Mouse (Mus musculus) MEL (cell line): ENCODE results near the gene Myh6. TPM values are rescaled to one million over a fixed set of nuclear protein-coding genes. Genes with fewer than 3 reads are reported as not detected.

Experiments
- DNase-seq: peaks from one replicate; pipeline ENCODE4 v3.0.0; 2011; ENCODE audit warnings: low read depth, low spot score
- H3K27ac ChIP-seq: 2 replicates; pipeline ENCODE4 v1.5.1; 2012; ENCODE audit warnings: low read depth, mild to moderate bottlenecking, control low read depth, low read length, moderate library complexity; ENCODE audit not compliant: control insufficient read depth
- H3K27me3 ChIP-seq, 2 experiments: fragments of 150-350 bp in 1 of 2; sonication (generic) in 1 of 2; 2 replicates each; pipeline ENCODE4 v1.6.1; 2012; ENCODE audit warnings: low read length in 2 of 2, mild to moderate bottlenecking in 2 of 2, improper control_type of control experiment in 1 of 2, moderate library complexity in 1 of 2; ENCODE audit not compliant: insufficient read depth in 2 of 2, control insufficient read depth in 1 of 2
- H3K36me3 ChIP-seq, 2 experiments: 2 replicates each; pipeline ENCODE4 v1.6.1; 2012 to 2014; ENCODE audit warnings: low read length in 2 of 2, improper control_type of control experiment in 1 of 2, inconsistent platforms in 1 of 2, mild to moderate bottlenecking in 1 of 2; ENCODE audit not compliant: insufficient read depth in 2 of 2, control insufficient read depth in 1 of 2
- H3K4me1 ChIP-seq, 2 experiments: fragments of 150-350 bp in 1 of 2; sonication (generic) in 1 of 2; 2 replicates each; pipeline ENCODE4 v1.6.1; 2012; ENCODE audit warnings: low read length in 2 of 2, improper control_type of control experiment in 1 of 2, mild to moderate bottlenecking in 1 of 2; ENCODE audit not compliant: insufficient read depth in 2 of 2, control insufficient read depth in 1 of 2
- H3K4me3 ChIP-seq, 2 experiments: fragments of 150-350 bp in 1 of 2; sonication (generic) in 1 of 2; 2 replicates each; pipeline ENCODE4 v1.5.1; 2012; ENCODE audit warnings: low read depth in 2 of 2, low read length in 2 of 2, mild to moderate bottlenecking in 2 of 2, moderate library complexity in 2 of 2, control low read depth in 1 of 2, improper control_type of control experiment in 1 of 2; ENCODE audit not compliant: control insufficient read depth in 1 of 2, insufficient read depth in 1 of 2
- H3K79me2 ChIP-seq: 2 replicates; pipeline ENCODE4 v1.6.1; 2012; ENCODE audit warnings: mild to moderate bottlenecking, low read length, moderate library complexity; ENCODE audit not compliant: control insufficient read depth, poor library complexity, insufficient read depth
- H3K9ac ChIP-seq: 2 replicates; pipeline ENCODE4 v1.6.1; 2012; ENCODE audit warnings: low read depth, mild to moderate bottlenecking, control low read depth, low read length, moderate library complexity; ENCODE audit not compliant: control insufficient read depth, poor library complexity, severe bottlenecking
- H3K9me3 ChIP-seq: fragments of 150-350 bp; sonication (generic); replicated peaks from 2 replicates; pipeline ENCODE4 v1.6.1; 2012; ENCODE audit warnings: mild to moderate bottlenecking, low read length, improper control_type of control experiment, moderate library complexity; ENCODE audit not compliant: insufficient read depth
- CHD1 ChIP-seq: IDR thresholded peaks from 2 replicates; pipeline ENCODE4 v1.6.1; 2012; ENCODE audit warnings: low read depth, mild to moderate bottlenecking, inconsistent platforms, low read length, improper control_type of control experiment
- CTCF ChIP-seq, 3 experiments: IDR thresholded peaks in 2 of 3; conservative IDR thresholded peaks in 1 of 3; 2 replicates each; pipeline ENCODE4 v1.5.1; 2011 to 2012; ENCODE audit warnings: low read length in 3 of 3, low read depth in 2 of 3, mild to moderate bottlenecking in 2 of 3, improper control_type of control experiment in 1 of 3, inconsistent platforms in 1 of 3, mixed read lengths in 1 of 3, moderate library complexity in 1 of 3; ENCODE audit not compliant: control insufficient read depth in 1 of 3, insufficient read depth in 1 of 3, poor library complexity in 1 of 3, severe bottlenecking in 1 of 3
- E2F4 ChIP-seq: IDR thresholded peaks from 2 replicates; pipeline ENCODE4 v1.6.1; 2011; ENCODE audit warnings: low read depth, low read length, improper control_type of control experiment, borderline replicate concordance
- ELF1 ChIP-seq: IDR thresholded peaks from 2 replicates; pipeline ENCODE4 v1.6.1; 2014; ENCODE audit warnings: low read depth, mild to moderate bottlenecking, inconsistent platforms, low read length, improper control_type of control experiment, moderate library complexity
- GABPA ChIP-seq: IDR thresholded peaks from 2 replicates; pipeline ENCODE4 v1.6.1; 2012; ENCODE audit warnings: low read depth, mild to moderate bottlenecking, inconsistent platforms, low read length, improper control_type of control experiment, moderate library complexity
- HCFC1 ChIP-seq: IDR thresholded peaks from 2 replicates; pipeline ENCODE4 v1.6.1; 2012; ENCODE audit warnings: low read depth, mild to moderate bottlenecking, inconsistent platforms, low read length, improper control_type of control experiment, moderate library complexity
- JUND ChIP-seq: IDR thresholded peaks from 2 replicates; pipeline ENCODE4 v1.6.1; 2011; ENCODE audit warnings: low read depth, mild to moderate bottlenecking, improper control_type of control experiment, low read length
- MEF2A ChIP-seq: IDR thresholded peaks from 2 replicates; pipeline ENCODE4 v1.6.1; 2014; ENCODE audit warnings: low read depth, mild to moderate bottlenecking, inconsistent platforms, low read length, improper control_type of control experiment; ENCODE audit not compliant: poor library complexity, insufficient replicate concordance, severe bottlenecking; ENCODE audit errors: extremely low read depth
- MXI1 ChIP-seq: IDR thresholded peaks from 2 replicates; pipeline ENCODE4 v1.6.1; 2011; ENCODE audit warnings: mild to moderate bottlenecking, low read depth, low read length, improper control_type of control experiment
- MYC ChIP-seq: IDR thresholded peaks from 2 replicates; pipeline ENCODE4 v1.6.1; 2011; ENCODE audit warnings: low read depth, mild to moderate bottlenecking, low read length, improper control_type of control experiment, moderate library complexity
- NELFE ChIP-seq: IDR thresholded peaks from 2 replicates; pipeline ENCODE4 v1.6.1; 2011; ENCODE audit warnings: low read depth, low read length, improper control_type of control experiment
- POLR2A ChIP-seq, 2 experiments: IDR thresholded peaks; 2 replicates each; pipeline ENCODE4 v1.6.1; 2011 to 2012; ENCODE audit warnings: low read length in 2 of 2, mild to moderate bottlenecking in 2 of 2, control low read depth in 1 of 2, improper control_type of control experiment in 1 of 2, low read depth in 1 of 2, moderate library complexity in 1 of 2; ENCODE audit not compliant: control insufficient read depth in 1 of 2, insufficient read depth in 1 of 2, poor library complexity in 1 of 2
- RAD21 ChIP-seq: IDR thresholded peaks from 2 replicates; pipeline ENCODE4 v1.6.1; 2011; ENCODE audit warnings: mild to moderate bottlenecking, low read depth, low read length, improper control_type of control experiment
- RCOR1 ChIP-seq: IDR thresholded peaks from 2 replicates; pipeline ENCODE4 v1.6.1; 2012; ENCODE audit warnings: low read depth, mild to moderate bottlenecking, inconsistent platforms, low read length, improper control_type of control experiment
- TAL1 ChIP-seq: IDR thresholded peaks from 2 replicates; pipeline ENCODE4 v1.6.1; 2012; ENCODE audit warnings: mild to moderate bottlenecking, inconsistent platforms, low read length, moderate library complexity, mixed read lengths
- TCF12 ChIP-seq: IDR thresholded peaks from 2 replicates; pipeline ENCODE4 v1.6.1; 2014; ENCODE audit warnings: low read depth, mild to moderate bottlenecking, inconsistent platforms, low read length, improper control_type of control experiment, moderate library complexity
- USF1 ChIP-seq: IDR thresholded peaks from 2 replicates; pipeline ENCODE4 v1.6.1; 2014; ENCODE audit warnings: low read depth, mild to moderate bottlenecking, inconsistent platforms, low read length, improper control_type of control experiment, moderate library complexity
- USF2 ChIP-seq, 2 experiments: IDR thresholded peaks; 2 replicates each; pipeline ENCODE4 v1.6.1; 2011 to 2012; ENCODE audit warnings: improper control_type of control experiment in 2 of 2, low read length in 2 of 2, borderline replicate concordance in 1 of 2, inconsistent platforms in 1 of 2, low read depth in 1 of 2, mild to moderate bottlenecking in 1 of 2; ENCODE audit not compliant: insufficient read depth in 1 of 2
- ZC3H11A ChIP-seq: IDR thresholded peaks from 2 replicates; pipeline ENCODE4 v1.6.1; 2012; ENCODE audit warnings: low read depth, mild to moderate bottlenecking, inconsistent platforms, low read length, improper control_type of control experiment
- polyA plus RNA-seq, 2 experiments: library from polyadenylated mRNA; stranded (reverse) in 1 of 2; unstranded in 1 of 2; fragments of >175 nt in 1 of 2; fragments of >200 nt in 1 of 2; gene quantifications; 2 replicates each; pipeline versions ENCODE4 v1.2.1 to v1.2.4; 2012; ENCODE audit warnings: low replicate concordance in 2 of 2, low read depth in 1 of 2; ENCODE audit not compliant: insufficient read length in 2 of 2, insufficient read depth in 1 of 2, missing spikeins in 1 of 2
- total RNA-seq: library from RNA; depleted of rRNA; stranded (reverse); fragments of 300-350 nt; gene quantifications from 2 replicates; pipeline ENCODE4 v1.2.3, GENCODE M21; 2012

The Myh6 gene
- total and polyA plus RNA-seq, 3 experiments = not detected

GRCm38 (mm10) chr14:54962714-54963113 lies 4.0 kb downstream of the Myh6 start:
- Histone ChIP-seq H3K27ac (no peak overlapping the region), H3K27me3 (peaks cover 0 to 3% of the 10 kb centered on the region in 2 experiments; a peak in 3 of 4 replicates), H3K36me3 (no peaks in the 10 kb centered on the region), H3K4me3 (no peak overlapping the region), H3K9me3 (no peaks in the 10 kb centered on the region), H3K79me2 (no peaks in the 10 kb centered on the region), H3K4me1 (no peaks in the 10 kb centered on the region), H3K9ac (no peak overlapping the region)
- no peak for DNase-seq
- TF ChIP-seq NELFE (no peak), CTCF (IDR thresholded peaks at IDR 0.05 in 2 of 3, conservative IDR thresholded peaks at IDR 0.05 in 1 of 3; ENCODE audit: control insufficient read depth in 1 of 3, insufficient read depth in 1 of 3, low read depth in 2 of 3, low read length in 3 of 3, poor library complexity in 1 of 3, severe bottlenecking in 1 of 3) (no peak), HCFC1 (no peak), MEF2A (no peak), CHD1 (no peak), USF2 (IDR thresholded peaks at IDR 0.05; ENCODE audit: borderline replicate concordance in 1 of 2, insufficient read depth in 1 of 2, low read depth in 1 of 2, low read length in 2 of 2) (no peak), TCF12 (no peak), USF1 (no peak), E2F4 (no peak), RAD21 (no peak), GABPA (no peak), MXI1 (no peak), JUND (no peak), ELF1 (no peak), MYC (no peak), RCOR1 (no peak), POLR2A (IDR thresholded peaks at IDR 0.05; ENCODE audit: control insufficient read depth in 1 of 2, insufficient read depth in 1 of 2, low read depth in 1 of 2, low read length in 2 of 2, poor library complexity in 1 of 2) (no peak)

GRCm38 (mm10) chr14:54961487-54961886 lies 5.2 kb downstream of the Myh6 start:
- peaks cover 0 to 2% of the 10 kb centered on the region in 2 experiments; a peak in 3 of 4 replicates for H3K27me3 ChIP-seq
- H3K4me3 ChIP-seq = no peak overlapping the region
- no peak overlapping the region for H3K9ac ChIP-seq
- H3K4me1 ChIP-seq = no peaks in the 10 kb centered on the region
- no peaks in the 10 kb centered on the region for H3K79me2 ChIP-seq
- no peak for DNase-seq
- no peak overlapping the region for H3K27ac ChIP-seq
- TF ChIP-seq MXI1 = no peak
- TF ChIP-seq JUND = no peak
- TF ChIP-seq TAL1 = no peak
- no peak for TF ChIP-seq ZC3H11A
- no peaks in the 10 kb centered on the region for H3K36me3 ChIP-seq
- no peaks in the 10 kb centered on the region for H3K9me3 ChIP-seq
